Mouse (Mus musculus) small intestine, adult 2 months (tissue): ENCODE measurements around the gene Wdr81. TPM values are rescaled to one million over a fixed set of nuclear protein-coding genes. Genes with fewer than 3 reads are reported as not detected.

Source experiments
- H3K27ac ChIP-seq: fragments of 200-500 bp; 2 replicates; pipeline ENCODE4 v1.5.1; 2012; ENCODE audit warnings: low read depth, low read length, control low read depth, inconsistent platforms; ENCODE audit not compliant: insufficient read depth
- H3K27me3 ChIP-seq: fragments of 200-500 bp; 2 replicates; pipeline ENCODE4 v1.6.1; 2012; ENCODE audit warnings: mild to moderate bottlenecking, moderate library complexity, low read length, inconsistent platforms; ENCODE audit not compliant: control insufficient read depth, insufficient read depth
- H3K36me3 ChIP-seq: fragments of 200-500 bp; 2 replicates; pipeline ENCODE4 v1.6.1; 2012; ENCODE audit warnings: mild to moderate bottlenecking, low read length, control low read depth, inconsistent platforms; ENCODE audit not compliant: control insufficient read depth, insufficient read depth
- H3K4me1 ChIP-seq: fragments of 200-500 bp; 2 replicates; pipeline ENCODE4 v1.6.1; 2012; ENCODE audit warnings: low read length, inconsistent platforms, mixed read lengths; ENCODE audit not compliant: control insufficient read depth, insufficient read depth, insufficient read length
- H3K4me3 ChIP-seq: fragments of 200-500 bp; 2 replicates; pipeline ENCODE4 v1.5.1; 2012; ENCODE audit warnings: low read depth, mild to moderate bottlenecking, control low read depth, inconsistent platforms, low read length, moderate library complexity
- CTCF ChIP-seq: fragments of 200-500 bp; IDR thresholded peaks from 2 replicates; pipeline ENCODE4 v1.5.1; 2012; ENCODE audit warnings: low read depth, mild to moderate bottlenecking, control low read depth, inconsistent platforms, low read length, moderate library complexity, mixed read lengths; ENCODE audit not compliant: insufficient replicate concordance, insufficient read length; ENCODE audit errors: extremely low read depth
- POLR2A ChIP-seq: fragments of 200-500 bp; IDR thresholded peaks from 2 replicates; pipeline ENCODE4 v1.6.1; 2012; ENCODE audit warnings: low read depth, mild to moderate bottlenecking, control low read depth, inconsistent platforms, low read length, moderate library complexity
- WGBS: fragments of 180-500 bp; shearing (Covaris S2); methylation state at CpG from one replicate; pipeline ENCODE4 v1.1.7; 2018; 5-methylcytosine and 5-hydroxymethylcytosine counted together
- polyA plus RNA-seq: library from polyadenylated mRNA; depleted of rRNA; stranded (reverse); fragments of >200 nt; gene quantifications from 2 replicates; pipeline ENCODE4 v1.2.3, GENCODE M21; 2012

Wdr81 gene
- polyA plus RNA-seq, 1 experiment, result 18.3 TPM

DNA sequence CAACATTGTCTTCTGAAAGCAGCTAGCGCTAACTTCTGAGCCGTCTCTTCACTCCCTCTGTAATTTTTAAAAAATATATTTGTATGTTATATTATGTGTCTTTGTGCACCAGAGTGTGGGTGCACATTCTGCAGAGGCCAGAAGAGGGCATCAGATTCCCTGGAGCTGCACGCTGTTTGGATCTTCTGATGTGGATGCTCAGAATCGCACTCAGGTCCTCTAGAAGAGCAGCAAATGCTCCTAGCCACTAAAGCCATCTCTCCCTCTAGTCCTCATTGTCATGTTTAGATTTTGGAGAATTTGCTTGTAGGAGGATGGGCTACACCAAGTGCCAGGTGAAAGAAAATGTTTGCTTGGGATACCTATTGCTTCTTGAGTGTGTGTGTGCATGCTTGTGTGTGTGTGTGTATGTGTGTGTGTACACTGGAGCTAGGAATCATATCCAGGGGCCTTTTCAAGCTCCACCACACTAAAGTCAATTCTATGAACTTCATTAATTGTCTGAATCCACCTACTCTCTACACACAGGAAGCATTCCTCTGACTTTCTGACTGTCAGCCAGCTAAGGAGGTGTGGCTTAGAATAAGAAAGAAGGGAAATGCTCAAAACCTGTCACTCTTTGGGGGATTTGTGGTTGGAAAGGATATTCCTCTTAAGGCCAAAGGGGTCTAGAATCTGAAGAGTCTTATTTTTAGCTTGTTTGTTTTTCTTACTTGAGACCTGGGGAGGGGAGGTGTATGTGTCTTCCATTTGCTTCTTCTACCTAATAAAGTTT, 12.4 kb upstream of the Wdr81 start:
- peak; percentile 33; the same call in 1 of the 2 replicates for TF ChIP-seq CTCF
- TF ChIP-seq POLR2A, result no peak
- no peak overlapping the region for H3K4me3 ChIP-seq
- H3K27me3 ChIP-seq, result no peaks in the 10 kb centered on the region
- 98% methylated on average over 4 of the region's 4 CpGs for WGBS
- no peak overlapping the region for H3K27ac ChIP-seq
- H3K36me3 ChIP-seq, result peaks cover 27% of the 10 kb centered on the region
- H3K4me1 ChIP-seq, result peaks cover 27% of the 10 kb centered on the region

DNA sequence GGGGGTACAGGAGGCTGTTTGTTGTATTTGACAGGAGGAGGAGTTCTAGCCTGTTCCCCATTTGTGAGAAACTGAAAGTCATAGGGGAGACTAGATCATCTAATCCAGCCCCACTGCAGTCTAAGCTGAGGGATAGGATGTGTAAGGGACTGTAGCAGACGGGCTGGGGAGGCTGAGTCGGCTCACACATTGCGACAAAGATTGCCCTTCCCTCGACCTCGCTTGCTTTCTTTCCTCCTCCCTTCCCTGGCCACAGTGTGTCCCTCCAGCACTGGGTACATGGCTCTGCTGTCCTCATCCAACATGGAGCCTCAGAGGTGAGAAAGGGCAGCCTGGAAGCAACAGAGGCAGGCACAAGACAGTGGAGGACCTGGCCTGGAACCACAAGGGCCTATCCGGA, 10.5 kb upstream of the Wdr81 start:
- Histone ChIP-seq H3K27ac (no peak overlapping the region), H3K27me3 (no peaks in the 10 kb centered on the region), H3K4me3 (no peak overlapping the region), H3K36me3 (peaks cover 27% of the 10 kb centered on the region), H3K4me1 (peaks cover 26% of the 10 kb centered on the region)
- TF ChIP-seq CTCF (no peak), POLR2A (no peak)
- 78% methylated on average over 6 of the region's 6 CpGs for WGBS

DNA sequence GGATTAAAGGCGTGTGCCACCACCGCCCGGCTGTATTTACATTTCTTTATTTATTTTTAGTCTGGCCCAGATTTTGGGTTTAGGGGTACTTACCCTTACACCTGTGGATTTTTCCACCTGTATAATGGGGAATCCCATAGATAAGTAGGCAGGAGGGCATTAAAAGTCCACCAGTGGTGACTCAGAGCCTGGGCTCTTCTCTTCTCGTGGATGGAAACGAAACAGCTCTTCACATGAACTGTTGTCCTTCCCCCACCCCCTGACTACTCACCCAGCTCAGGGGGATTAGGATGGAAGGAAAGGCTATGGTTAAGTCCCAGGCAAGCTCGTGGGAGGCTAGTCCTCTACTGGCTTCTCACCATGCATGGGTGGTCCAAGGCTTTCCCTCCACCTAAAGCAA, 9.9 kb upstream of the Wdr81 start:
- 76% methylated on average over 6 of the region's 6 CpGs for WGBS
- TF ChIP-seq POLR2A (no peak), CTCF (no peak)
- H3K4me3 ChIP-seq, result no peak overlapping the region
- H3K27ac ChIP-seq, result no peak overlapping the region
- peaks cover 29% of the 10 kb centered on the region for H3K4me1 ChIP-seq
- no peaks in the 10 kb centered on the region for H3K27me3 ChIP-seq
- H3K36me3 ChIP-seq, result peaks cover 27% of the 10 kb centered on the region

DNA sequence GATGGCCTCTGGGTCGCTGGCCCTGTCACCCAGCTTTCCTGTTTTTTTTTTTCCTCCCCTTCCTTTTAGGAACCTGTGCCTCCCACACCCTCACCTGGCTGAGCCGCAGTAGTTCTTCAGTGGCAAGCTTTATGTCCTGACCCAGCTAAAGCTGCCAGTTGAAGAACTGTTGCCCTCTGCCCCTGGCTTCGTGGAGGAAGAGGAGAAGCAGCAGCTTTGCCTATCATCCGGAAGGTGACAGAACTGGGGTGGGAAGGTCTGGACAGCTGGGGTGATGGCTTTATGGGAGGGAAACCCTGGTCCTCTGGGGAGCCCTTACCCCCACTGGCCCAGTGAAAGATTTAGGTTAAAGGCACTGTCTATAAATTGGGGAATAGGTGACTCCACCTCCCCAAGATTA, 9.1 kb upstream of the Wdr81 start:
- Histone ChIP-seq H3K27ac (peak overlapping the region; percentile 44), H3K4me1 (peaks cover 30% of the 10 kb centered on the region), H3K36me3 (peaks cover 27% of the 10 kb centered on the region), H3K27me3 (no peaks in the 10 kb centered on the region), H3K4me3 (peak overlapping the region; percentile 97)
- TF ChIP-seq POLR2A (no peak), CTCF (no peak)
- WGBS, result 26% methylated on average over 4 of the region's 4 CpGs

DNA sequence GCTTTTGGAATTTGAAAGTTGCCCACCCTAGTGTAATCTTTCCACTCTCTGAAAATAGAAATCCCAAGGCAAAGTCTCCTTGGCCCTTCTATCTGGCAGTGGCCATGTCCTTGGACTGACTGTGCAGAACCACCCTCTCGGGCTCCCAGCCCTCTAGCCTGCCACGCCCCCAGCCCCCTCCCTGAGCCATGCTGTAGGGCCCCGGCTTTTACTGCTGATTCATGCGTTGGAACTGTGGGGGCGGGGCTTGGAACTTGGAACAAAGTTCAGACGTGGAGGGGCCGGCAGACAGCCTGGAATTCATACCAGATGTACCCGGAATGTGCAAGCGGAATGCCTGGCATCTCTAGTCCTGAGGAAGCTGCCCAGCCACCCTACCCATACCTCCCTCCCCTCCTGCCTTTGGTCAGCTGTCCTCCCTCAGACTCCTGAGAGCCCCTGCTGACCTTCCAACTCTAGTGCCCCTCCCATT, 8.4 kb upstream of the Wdr81 start:
- WGBS, result 5% methylated on average over 9 of the region's 9 CpGs
- Histone ChIP-seq H3K4me1 (peaks cover 26% of the 10 kb centered on the region), H3K27ac (peak overlapping the region; percentile 99), H3K36me3 (peaks cover 27% of the 10 kb centered on the region), H3K27me3 (no peaks in the 10 kb centered on the region), H3K4me3 (peak overlapping the region; percentile 97)
- TF ChIP-seq CTCF (no peak), POLR2A (no peak)

DNA sequence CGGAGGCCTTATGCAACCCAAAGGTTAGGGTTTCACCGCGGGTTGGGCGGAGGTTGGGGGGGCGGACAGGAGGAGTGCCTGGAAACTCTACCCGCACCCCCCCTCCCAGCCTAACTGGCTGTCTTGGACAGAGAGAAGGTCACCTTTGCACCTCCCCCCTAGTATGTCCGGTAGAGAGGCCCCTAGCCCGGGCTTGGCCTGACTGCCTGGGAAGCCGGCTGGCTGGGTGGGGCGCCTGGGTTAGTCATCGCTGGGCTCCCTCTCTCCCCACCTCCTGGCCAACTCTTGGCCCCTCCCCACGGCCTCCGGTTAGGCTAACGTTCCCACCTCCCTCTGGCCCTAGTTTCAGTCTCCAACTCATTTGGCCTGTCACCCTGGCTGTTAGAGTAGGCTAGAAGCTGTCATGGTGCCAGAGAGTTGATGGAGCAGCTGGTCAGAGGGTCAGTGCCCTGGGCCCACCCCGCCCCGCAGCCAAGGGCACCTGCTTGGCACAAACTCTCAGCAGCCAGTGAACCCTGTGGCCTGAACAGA, 7.8 kb upstream of the Wdr81 start:
- TF ChIP-seq POLR2A, result peak; percentile 56; the same call in 1 of the 2 replicates
- TF ChIP-seq CTCF, result no peak

DNA sequence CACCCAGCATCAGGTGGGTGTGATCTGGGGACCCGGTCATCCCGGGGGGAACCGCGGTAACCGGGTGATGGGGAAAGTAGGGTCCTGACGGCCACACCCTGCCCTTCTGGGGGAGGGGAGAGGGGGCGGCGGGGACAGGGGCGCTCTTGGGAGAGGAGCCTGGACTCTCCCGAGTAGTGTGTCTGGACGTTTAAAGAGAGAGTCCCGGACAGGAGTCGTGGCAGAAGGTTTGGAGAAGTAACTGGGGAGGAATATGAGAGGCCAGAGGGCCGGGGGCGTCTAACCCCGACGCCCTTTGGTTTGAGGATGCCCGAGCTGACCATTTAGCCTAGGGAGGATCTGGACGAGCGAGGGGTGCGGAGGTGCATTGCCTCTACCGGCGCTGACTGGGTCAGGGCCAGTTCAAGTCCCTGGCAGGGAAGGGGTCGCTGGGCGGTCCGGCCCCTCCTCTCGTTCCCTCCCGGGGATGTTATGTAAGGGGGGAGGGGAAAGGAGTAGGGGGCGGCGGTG, 7.3 kb upstream of the Wdr81 start:
- peaks cover 25% of the 10 kb centered on the region for H3K4me1 ChIP-seq
- peaks cover 27% of the 10 kb centered on the region for H3K36me3 ChIP-seq
- under 1% methylated on average over 30 of the region's 30 CpGs for WGBS
- peak overlapping the region; percentile 97 for H3K4me3 ChIP-seq
- TF ChIP-seq CTCF, result no peak
- TF ChIP-seq POLR2A, result no peak
- no peaks in the 10 kb centered on the region for H3K27me3 ChIP-seq
- H3K27ac ChIP-seq, result peak overlapping the region; percentile 99

More for the DNA sequence above, 7.8 kb upstream of the Wdr81 start:
- H3K4me3 ChIP-seq, result peak overlapping the region; percentile 97
- H3K4me1 ChIP-seq, result peaks cover 25% of the 10 kb centered on the region
- H3K36me3 ChIP-seq, result peaks cover 27% of the 10 kb centered on the region
- no peaks in the 10 kb centered on the region for H3K27me3 ChIP-seq
- peak overlapping the region; percentile 99 for H3K27ac ChIP-seq
- 2% methylated on average over 16 of the region's 16 CpGs for WGBS
